Mouse (Mus musculus) liver, embryonic 13.5 days (tissue): Measurements from ENCODE around the gene 5730522E02Rik. TPM values are rescaled to one million over a fixed set of nuclear protein-coding genes. Genes with fewer than 3 reads are reported as not detected.

Source experiments
- ATAC-seq: fragments of 200-750 bp; cut with Nextera tagmentation; 2 replicates; pipeline ENCODE4 v1.8.0; 2017; ENCODE audit warnings: low read depth, mild to moderate bottlenecking, moderate number of reproducible peaks, moderate library complexity
- DNase-seq: peaks from one replicate; pipeline ENCODE4 v3.0.0; 2022
- H3K27ac ChIP-seq: fragments of 300-500 bp; sonication (generic); 2 replicates; pipeline ENCODE4 v1.5.1; 2015; ENCODE audit warnings: moderate library complexity, mild to moderate bottlenecking, inconsistent platforms
- H3K27me3 ChIP-seq: fragments of 300-500 bp; sonication (generic); 2 replicates; pipeline ENCODE4 v1.6.1; 2015; ENCODE audit warnings: mild to moderate bottlenecking, inconsistent platforms
- H3K36me3 ChIP-seq: fragments of 300-500 bp; sonication (generic); 2 replicates; pipeline ENCODE4 v1.6.1; 2015; ENCODE audit warnings: mild to moderate bottlenecking, inconsistent platforms
- H3K4me1 ChIP-seq: fragments of 300-500 bp; sonication (generic); replicated peaks from 2 replicates; pipeline ENCODE4 v1.6.1; 2015; ENCODE audit warnings: inconsistent platforms
- H3K4me2 ChIP-seq: fragments of 300-500 bp; sonication (generic); 2 replicates; pipeline ENCODE4 v1.6.1; 2015; ENCODE audit warnings: inconsistent platforms, mild to moderate bottlenecking, moderate library complexity
- H3K4me3 ChIP-seq: fragments of 300-500 bp; sonication (generic); replicated peaks from 2 replicates; pipeline ENCODE4 v1.5.1; 2015; ENCODE audit warnings: mild to moderate bottlenecking, inconsistent platforms
- H3K9ac ChIP-seq: fragments of 300-500 bp; sonication (generic); 2 replicates; pipeline ENCODE4 v1.6.1; 2015; ENCODE audit warnings: mild to moderate bottlenecking, inconsistent platforms
- H3K9me3 ChIP-seq: fragments of 300-500 bp; sonication (generic); replicated peaks from 2 replicates; pipeline ENCODE4 v1.6.1; 2016; ENCODE audit warnings: inconsistent platforms
- WGBS: fragments of 180-500 bp; shearing (Covaris S2); methylation state at CpG from one replicate; pipeline ENCODE4 v1.1.7; 2015; ENCODE audit not compliant: insufficient replicate concordance; 5-methylcytosine and 5-hydroxymethylcytosine counted together
- polyA plus RNA-seq: library from polyadenylated mRNA; unstranded; fragments of >200 nt; fragmentation: Nextera tagmentation; extraction: Ambion mirVana; gene quantifications from 2 replicates; pipeline ENCODE4 v1.2.1, GENCODE M21; 2015

Gene 5730522E02Rik
- polyA plus RNA-seq, 1 experiment from 2014 or later, result 0.18 TPM

DNA sequence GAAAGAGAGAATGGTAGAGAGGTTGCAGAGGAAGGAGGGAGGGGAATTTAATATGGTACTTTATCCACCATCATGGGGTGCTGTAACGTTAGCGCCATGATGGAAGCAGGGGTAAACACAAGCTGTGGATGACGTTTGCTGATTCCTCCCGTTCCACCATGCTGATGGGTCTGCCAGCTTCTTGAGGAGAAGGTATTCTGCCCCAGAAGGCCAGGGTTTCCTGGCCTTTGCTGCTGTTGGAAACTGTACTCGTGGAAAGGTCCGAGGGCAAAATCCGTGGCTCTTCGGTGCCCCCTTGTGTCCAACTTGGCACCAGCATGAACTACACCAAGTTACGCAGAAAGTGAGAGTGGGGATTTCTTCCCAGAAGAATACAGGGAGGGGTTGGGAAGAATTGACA is 347.9 kb downstream of the 5730522E02Rik start:
- Histone ChIP-seq H3K36me3 (no peaks in the 10 kb centered on the region), H3K4me3 (no peak overlapping the region), H3K9ac (no peak overlapping the region), H3K27ac (no peak overlapping the region), H3K4me2 (no peak overlapping the region), H3K9me3 (no peaks in the 10 kb centered on the region), H3K4me1 (no peaks in the 10 kb centered on the region), H3K27me3 (no peaks in the 10 kb centered on the region)
- 10% methylated on average over 9 of the region's 9 CpGs for WGBS
- no peak for DNase-seq
- ATAC-seq, result no peak

DNA sequence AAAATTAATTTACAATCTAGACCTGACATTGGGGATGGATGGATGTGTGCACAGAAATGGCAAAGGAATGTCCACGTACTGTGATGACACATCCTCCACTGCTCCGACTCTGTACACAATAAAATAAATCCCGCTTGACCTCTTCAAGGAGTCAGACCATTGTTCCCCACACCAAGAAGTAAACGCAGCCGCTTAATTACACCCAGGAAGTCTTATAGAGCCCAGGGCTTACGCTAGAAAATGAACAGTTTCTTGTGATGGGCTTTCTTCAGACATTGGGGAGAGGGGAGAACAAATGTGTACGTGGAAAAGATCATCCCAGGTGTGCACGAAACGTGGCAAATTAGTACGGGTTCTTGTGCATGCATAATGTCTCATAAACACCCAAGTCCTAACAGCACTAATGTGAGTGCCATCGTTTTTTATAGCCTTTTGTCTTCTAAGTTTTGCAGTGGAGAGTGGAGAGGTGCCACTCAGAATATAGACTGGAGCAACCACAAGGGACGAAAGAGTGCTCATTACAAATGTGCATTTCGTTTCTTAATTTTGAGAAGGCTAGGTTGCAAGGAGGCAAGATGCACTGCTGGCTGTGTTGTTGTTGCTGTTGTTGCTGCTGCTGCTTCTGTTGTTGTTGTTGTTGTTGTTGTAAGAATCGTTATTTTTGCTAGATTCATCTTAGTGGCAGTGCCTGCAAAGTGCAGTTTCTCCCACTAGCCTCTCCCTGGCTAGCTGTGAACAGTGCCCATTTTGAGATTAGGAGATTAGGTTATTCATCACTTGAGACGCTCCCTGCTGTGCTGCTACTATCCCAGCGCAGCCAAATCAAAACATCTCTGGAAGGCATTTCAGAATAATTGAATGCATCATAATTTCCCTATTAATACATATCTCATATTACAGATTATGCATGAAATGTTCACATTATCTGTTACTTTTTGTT is 353.7 kb downstream of the 5730522E02Rik start:
- Histone ChIP-seq H3K4me2 (no peak overlapping the region), H3K9me3 (no peaks in the 10 kb centered on the region), H3K36me3 (no peaks in the 10 kb centered on the region), H3K4me3 (no peak overlapping the region), H3K9ac (no peak overlapping the region), H3K27ac (no peak overlapping the region), H3K27me3 (no peaks in the 10 kb centered on the region), H3K4me1 (no peaks in the 10 kb centered on the region)
- no peak for DNase-seq
- no peak for ATAC-seq
- WGBS, result 53% methylated on average over 16 of the region's 16 CpGs

DNA sequence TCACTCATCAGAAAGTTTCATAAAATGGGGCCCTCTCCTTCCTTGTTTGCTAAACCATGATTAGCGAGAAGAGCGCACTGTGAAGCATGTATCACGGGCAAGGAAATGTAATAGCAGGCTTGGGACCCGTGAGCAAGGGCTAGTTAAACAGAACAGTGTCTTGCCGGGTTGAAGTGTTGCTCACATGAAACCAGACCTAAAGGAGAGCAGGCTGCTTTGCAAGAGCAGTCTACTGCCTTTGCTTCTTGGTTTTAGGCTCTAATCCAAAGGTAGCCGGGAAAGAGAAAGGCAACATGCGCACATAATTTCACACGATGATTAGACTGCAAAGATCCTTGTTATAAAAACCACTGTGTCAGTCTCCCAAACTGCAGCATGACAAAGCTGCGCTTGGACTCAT is 354.8 kb downstream of the 5730522E02Rik start:
- WGBS, result 70% methylated on average over 9 of the region's 9 CpGs
- Histone ChIP-seq H3K4me2 (no peak overlapping the region), H3K4me3 (no peak overlapping the region)

DNA sequence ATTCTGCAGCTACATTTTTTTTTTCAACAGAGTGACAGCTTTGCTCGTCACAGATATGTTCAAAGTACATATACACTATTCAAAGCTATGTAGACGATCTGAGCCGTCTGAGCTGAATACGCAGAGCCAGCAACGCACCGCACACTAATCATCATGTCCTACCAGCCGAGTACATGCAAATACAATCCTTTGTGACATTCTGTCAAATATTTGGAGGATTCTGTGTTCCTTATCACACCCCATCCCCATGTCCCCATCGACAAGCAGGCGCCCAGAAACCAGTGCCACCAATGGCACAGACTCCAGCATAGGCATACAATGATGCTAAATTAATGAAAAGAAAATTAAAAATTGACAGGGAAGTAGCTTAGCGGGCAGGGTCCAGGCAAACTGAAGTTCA is 356.3 kb downstream of the 5730522E02Rik start:
- Histone ChIP-seq H3K4me3 (no peak overlapping the region), H3K9me3 (no peaks in the 10 kb centered on the region), H3K27ac (no peak overlapping the region), H3K27me3 (no peaks in the 10 kb centered on the region), H3K4me1 (no peaks in the 10 kb centered on the region), H3K36me3 (no peaks in the 10 kb centered on the region), H3K9ac (no peak overlapping the region), H3K4me2 (no peak overlapping the region)
- no peak for ATAC-seq
- DNase-seq, result no peak
- 69% methylated on average over 10 of the region's 10 CpGs for WGBS

More for the DNA sequence above, 354.8 kb downstream of the 5730522E02Rik start:
- Histone ChIP-seq H3K36me3 (no peaks in the 10 kb centered on the region), H3K9ac (no peak overlapping the region), H3K4me1 (no peaks in the 10 kb centered on the region), H3K27ac (no peak overlapping the region), H3K27me3 (no peaks in the 10 kb centered on the region), H3K9me3 (no peaks in the 10 kb centered on the region)
- DNase-seq, result no peak
- ATAC-seq, result no peak

DNA sequence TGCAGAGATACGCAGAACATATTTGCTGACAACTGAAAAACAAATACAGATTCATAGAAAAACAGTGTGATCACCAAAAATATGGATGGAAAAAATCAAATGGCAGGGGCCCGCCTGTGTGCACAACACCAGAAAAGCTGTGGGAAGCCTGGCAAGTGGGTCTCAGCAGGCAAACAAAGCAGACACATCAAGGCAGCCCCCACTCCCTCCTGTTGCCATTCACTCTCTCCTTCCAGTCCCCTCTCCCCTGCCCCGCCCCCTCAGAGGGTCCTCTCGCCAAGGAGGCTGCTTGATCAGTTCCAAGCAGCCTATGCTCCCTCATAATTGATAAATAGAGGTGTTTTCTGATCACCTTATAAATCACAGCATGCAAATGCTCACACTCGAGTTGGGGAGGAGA is 357.5 kb downstream of the 5730522E02Rik start:
- Histone ChIP-seq H3K4me1 (no peaks in the 10 kb centered on the region), H3K9ac (no peak overlapping the region), H3K27me3 (no peaks in the 10 kb centered on the region), H3K4me3 (no peak overlapping the region), H3K36me3 (no peaks in the 10 kb centered on the region), H3K27ac (no peak overlapping the region), H3K9me3 (no peaks in the 10 kb centered on the region), H3K4me2 (no peak overlapping the region)
- WGBS, result 30% methylated on average over 5 of the region's 5 CpGs
- ATAC-seq (no peak), DNase-seq (no peak)

DNA sequence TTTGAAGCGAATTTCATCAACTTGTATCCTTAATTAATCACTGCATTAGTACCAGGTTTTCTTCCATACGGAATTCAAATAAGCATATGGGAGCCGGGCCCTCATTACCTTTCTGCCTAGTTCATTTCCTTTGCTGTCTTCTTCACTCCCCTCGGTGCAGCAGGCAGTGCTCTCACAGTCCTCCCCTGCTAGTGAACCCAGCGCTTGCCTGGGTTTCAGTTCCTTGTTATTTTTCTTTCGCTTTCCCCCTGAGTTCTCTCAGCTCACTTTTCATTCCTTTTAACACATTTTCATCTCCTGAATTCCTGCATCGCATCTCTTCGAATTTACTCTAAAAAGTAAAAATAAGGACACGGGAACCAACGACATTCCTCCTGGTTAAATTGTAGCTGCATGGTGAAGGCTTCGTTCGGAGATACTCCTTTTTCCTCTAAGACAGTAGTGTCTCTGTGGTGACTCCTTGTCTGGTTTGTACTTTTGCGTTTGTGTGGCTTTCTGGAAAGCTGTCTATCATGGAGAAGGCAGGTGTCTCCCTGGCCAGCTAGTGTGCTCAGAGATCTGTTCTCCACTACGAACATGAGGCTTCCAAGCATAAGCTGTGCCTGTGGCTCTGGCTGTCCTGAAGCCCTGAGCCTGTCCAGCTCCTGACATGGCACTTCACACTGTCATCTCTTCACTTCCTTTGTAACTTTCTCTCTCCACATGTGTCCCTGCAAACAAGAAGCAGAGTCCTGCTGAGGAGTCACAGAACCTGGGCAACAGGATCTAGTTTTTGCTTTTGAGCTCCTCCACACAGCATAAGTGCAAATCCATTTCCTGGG is 361.5 kb downstream of the 5730522E02Rik start:
- Histone ChIP-seq H3K27ac (no peak overlapping the region), H3K36me3 (no peaks in the 10 kb centered on the region), H3K27me3 (no peaks in the 10 kb centered on the region), H3K9ac (no peak overlapping the region), H3K9me3 (no peaks in the 10 kb centered on the region), H3K4me3 (no peak overlapping the region), H3K4me1 (no peaks in the 10 kb centered on the region), H3K4me2 (no peak overlapping the region)
- 50% methylated on average over 14 of the region's 14 CpGs for WGBS
- ATAC-seq (no peak), DNase-seq (no peak)

DNA sequence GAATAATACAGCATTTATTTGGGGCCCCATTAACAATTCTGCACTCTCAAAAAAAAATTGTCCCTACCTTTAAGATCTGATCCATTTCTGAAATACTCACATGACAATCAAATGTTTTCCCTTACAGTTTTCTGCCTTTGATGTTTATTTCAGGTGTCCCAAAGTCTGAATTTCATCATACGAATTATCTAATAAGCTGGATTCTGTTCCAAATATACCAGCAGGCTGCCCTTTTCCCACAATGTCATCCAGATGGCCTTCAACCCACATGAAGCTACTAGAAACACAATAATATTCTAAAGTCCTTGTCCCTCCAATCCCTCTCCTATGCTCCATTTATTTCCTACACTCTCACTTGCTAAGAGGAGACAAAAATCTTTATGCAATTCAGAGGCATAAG is 372.1 kb downstream of the 5730522E02Rik start:
- no peak overlapping the region for H3K27ac ChIP-seq
- H3K9ac ChIP-seq, result no peak overlapping the region
- no peaks in the 10 kb centered on the region for H3K9me3 ChIP-seq
- H3K4me3 ChIP-seq, result no peak overlapping the region
- 53% methylated on average over 1 of the region's 1 CpGs for WGBS
- H3K4me1 ChIP-seq, result no peaks in the 10 kb centered on the region
- H3K4me2 ChIP-seq, result no peak overlapping the region
- H3K27me3 ChIP-seq, result no peaks in the 10 kb centered on the region
- H3K36me3 ChIP-seq, result no peaks in the 10 kb centered on the region
- ATAC-seq (no peak), DNase-seq (no peak)

DNA sequence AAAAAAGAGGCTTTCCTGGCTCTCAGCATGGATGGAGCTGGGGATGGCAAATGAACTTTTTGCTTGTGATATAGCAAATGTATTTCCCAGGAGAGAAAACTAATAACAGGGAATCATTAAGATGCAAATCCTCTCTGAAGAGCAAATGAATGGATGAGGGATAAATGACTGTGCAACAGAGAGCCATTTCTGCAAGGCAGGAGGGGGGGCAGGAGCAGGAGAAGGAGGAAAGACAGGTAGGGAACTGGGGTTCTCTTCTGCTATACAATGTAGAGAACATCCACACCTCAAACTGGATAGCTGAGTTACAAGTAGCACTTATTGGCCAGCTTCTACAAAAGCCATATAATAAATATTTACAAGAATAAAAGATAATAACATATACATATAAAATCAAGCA is 390.8 kb downstream of the 5730522E02Rik start:
- Histone ChIP-seq H3K27me3 (no peaks in the 10 kb centered on the region), H3K27ac (no peak overlapping the region), H3K9ac (no peak overlapping the region), H3K4me3 (no peak overlapping the region), H3K36me3 (no peaks in the 10 kb centered on the region), H3K4me2 (no peak overlapping the region), H3K9me3 (no peaks in the 10 kb centered on the region), H3K4me1 (no peaks in the 10 kb centered on the region)
- ATAC-seq (no peak), DNase-seq (no peak)

DNA sequence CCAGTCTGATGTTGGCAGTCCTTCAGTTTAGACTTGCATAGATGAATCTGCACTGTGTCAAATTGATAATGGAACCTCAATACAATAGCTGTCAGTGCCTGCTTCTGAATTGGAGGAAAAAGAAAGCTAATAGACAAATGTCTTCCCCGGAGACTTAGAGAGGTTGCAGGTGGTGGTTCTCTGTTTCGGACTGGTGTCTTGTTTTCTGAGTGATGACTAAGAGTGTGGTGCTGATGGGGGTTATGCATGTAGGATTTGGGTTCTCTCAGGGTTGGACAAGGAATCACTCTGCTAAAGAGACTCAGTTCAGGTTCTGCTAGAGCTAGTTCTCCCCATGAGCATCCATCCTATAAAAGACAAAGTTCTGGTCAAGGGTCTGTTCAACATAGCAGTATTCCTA is 397.1 kb downstream of the 5730522E02Rik start:
- Histone ChIP-seq H3K27ac (no peak overlapping the region), H3K4me2 (no peak overlapping the region), H3K27me3 (no peaks in the 10 kb centered on the region), H3K36me3 (no peaks in the 10 kb centered on the region), H3K9ac (no peak overlapping the region), H3K4me3 (no peak overlapping the region), H3K9me3 (no peaks in the 10 kb centered on the region), H3K4me1 (no peaks in the 10 kb centered on the region)
- WGBS, result 63% methylated on average over 2 of the region's 2 CpGs
- DNase-seq, result no peak
- no peak for ATAC-seq

DNA sequence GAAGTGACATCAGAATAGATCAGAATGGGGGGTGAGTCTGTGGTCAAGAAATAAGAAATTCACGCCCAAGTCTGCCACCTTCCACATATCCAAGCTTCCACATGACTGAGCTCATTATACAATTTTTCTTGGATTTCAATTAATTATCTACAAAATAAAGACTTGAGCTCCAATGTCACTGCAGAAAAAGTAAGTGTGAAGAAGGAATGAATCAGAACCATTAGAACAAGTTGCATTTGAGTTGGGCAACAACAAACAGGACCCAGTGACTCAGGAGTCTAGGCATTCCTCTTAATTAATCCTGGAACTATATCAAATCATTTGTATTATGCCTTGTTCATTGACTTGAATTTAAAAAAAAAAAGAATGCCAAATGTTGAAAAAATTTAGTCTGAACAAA is 422.9 kb downstream of the 5730522E02Rik start:
- Histone ChIP-seq H3K4me1 (no peaks in the 10 kb centered on the region), H3K36me3 (no peaks in the 10 kb centered on the region), H3K9ac (no peak overlapping the region), H3K4me3 (no peak overlapping the region), H3K27me3 (no peaks in the 10 kb centered on the region), H3K27ac (no peak overlapping the region), H3K4me2 (no peak overlapping the region), H3K9me3 (no peaks in the 10 kb centered on the region)
- ATAC-seq, result no peak
- DNase-seq, result no peak
- WGBS, result 58% methylated on average over 1 of the region's 1 CpGs

DNA sequence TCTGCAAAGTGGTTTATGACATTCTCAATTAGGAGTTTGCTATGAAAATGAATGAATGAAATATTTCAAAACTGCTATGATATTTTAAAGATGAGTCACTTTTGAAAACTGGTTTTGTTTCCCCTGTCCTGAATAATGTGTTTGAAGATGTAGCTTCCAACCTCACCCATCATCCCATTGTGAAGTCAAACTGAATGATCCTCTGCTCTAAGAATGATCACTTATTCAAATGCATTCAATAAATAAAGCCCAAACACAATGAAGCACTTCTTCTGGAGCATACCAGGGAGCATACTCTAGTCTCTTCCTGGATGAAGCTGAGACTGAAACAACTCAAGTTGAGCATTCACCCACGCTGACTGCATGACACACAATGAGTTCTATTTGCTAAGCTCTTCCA is 438.3 kb downstream of the 5730522E02Rik start:
- no peaks in the 10 kb centered on the region for H3K9me3 ChIP-seq
- H3K4me1 ChIP-seq, result no peaks in the 10 kb centered on the region
- H3K36me3 ChIP-seq, result no peaks in the 10 kb centered on the region
- WGBS, result 35% methylated on average over 1 of the region's 1 CpGs
- no peaks in the 10 kb centered on the region for H3K27me3 ChIP-seq
- H3K4me3 ChIP-seq, result no peak overlapping the region
- no peak overlapping the region for H3K27ac ChIP-seq
- no peak overlapping the region for H3K4me2 ChIP-seq
- H3K9ac ChIP-seq, result no peak overlapping the region
- no peak for ATAC-seq
- DNase-seq, result no peak
